Mouse (Mus musculus) heart, embryonic 14.5 days (tissue): ENCODE measurements around the gene Prss37. TPM values are rescaled to one million over a fixed set of nuclear protein-coding genes. Genes with fewer than 3 reads are reported as not detected.

Source experiments
- ATAC-seq: fragments of 200-750 bp; cut with Nextera tagmentation; 2 replicates; pipeline ENCODE4 v1.8.0; 2017; ENCODE audit warnings: low read depth, moderate TSS enrichment; ENCODE audit not compliant: insufficient number of reproducible peaks, insufficient read depth, low FRiP score
- H3K27ac ChIP-seq, 2 experiments: fragments of 200-500 bp in 1 of 2; fragments of 300-500 bp in 1 of 2; sonication (generic) in 1 of 2; replicated peaks in 1 of 2; 2 replicates each; pipeline ENCODE4 v1.5.1; 2012 to 2014; ENCODE audit warnings: low read depth in 2 of 2, low read length in 2 of 2, control low read depth in 1 of 2, mild to moderate bottlenecking in 1 of 2, mixed read lengths in 1 of 2; ENCODE audit not compliant: control insufficient read depth in 1 of 2, insufficient read depth in 1 of 2
- H3K27me3 ChIP-seq: fragments of 300-500 bp; sonication (generic); 2 replicates; pipeline ENCODE4 v1.6.1; 2014; ENCODE audit warnings: mild to moderate bottlenecking, low read length, control low read depth; ENCODE audit not compliant: control insufficient read depth, insufficient read depth
- H3K36me3 ChIP-seq: fragments of 300-500 bp; sonication (generic); 2 replicates; pipeline ENCODE4 v1.6.1; 2014; ENCODE audit warnings: mild to moderate bottlenecking, control low read depth, low read length, mixed read lengths; ENCODE audit not compliant: control insufficient read depth, insufficient read depth
- H3K4me1 ChIP-seq, 2 experiments: fragments of 200-500 bp in 1 of 2; fragments of 300-500 bp in 1 of 2; sonication (generic) in 1 of 2; 2 replicates each; pipeline ENCODE4 v1.6.1; 2012 to 2014; ENCODE audit warnings: low read length in 2 of 2, control low read depth in 1 of 2, mixed read lengths in 1 of 2; ENCODE audit not compliant: control insufficient read depth in 2 of 2, insufficient read depth in 2 of 2
- H3K4me2 ChIP-seq: fragments of 300-500 bp; sonication (generic); 2 replicates; pipeline ENCODE4 v1.6.1; 2014; ENCODE audit warnings: mild to moderate bottlenecking, low read length
- H3K4me3 ChIP-seq, 2 experiments: fragments of 200-500 bp in 1 of 2; fragments of 300-500 bp in 1 of 2; sonication (generic) in 1 of 2; 2 replicates each; pipeline ENCODE4 v1.5.1; 2012 to 2014; ENCODE audit warnings: low read length in 2 of 2, mild to moderate bottlenecking in 2 of 2, control low read depth in 1 of 2, low read depth in 1 of 2, moderate library complexity in 1 of 2; ENCODE audit not compliant: control insufficient read depth in 1 of 2, insufficient read depth in 1 of 2
- H3K9ac ChIP-seq: fragments of 300-500 bp; sonication (generic); 2 replicates; pipeline ENCODE4 v1.6.1; 2014; ENCODE audit warnings: mild to moderate bottlenecking, low read length
- H3K9me3 ChIP-seq: fragments of 300-500 bp; sonication (generic); 2 replicates; pipeline ENCODE4 v1.6.1; 2016; ENCODE audit warnings: low read length, control low read depth; ENCODE audit not compliant: control insufficient read depth
- WGBS: fragments of 180-500 bp; shearing (Covaris S2); extraction: QIAGEN DNeasy Blood & Tissue Kit; methylation state at CpG from one replicate; pipeline ENCODE4 v1.1.7; 2014; 5-methylcytosine and 5-hydroxymethylcytosine counted together
- polyA plus RNA-seq: library from polyadenylated mRNA; unstranded; fragments of >200 nt; fragmentation: Nextera tagmentation; extraction: Ambion mirVana; gene quantifications from 2 replicates; pipeline ENCODE4 v1.2.1, GENCODE M21; 2014

Prss37 gene
- polyA plus RNA-seq = not detected in 2 replicates

DNA sequence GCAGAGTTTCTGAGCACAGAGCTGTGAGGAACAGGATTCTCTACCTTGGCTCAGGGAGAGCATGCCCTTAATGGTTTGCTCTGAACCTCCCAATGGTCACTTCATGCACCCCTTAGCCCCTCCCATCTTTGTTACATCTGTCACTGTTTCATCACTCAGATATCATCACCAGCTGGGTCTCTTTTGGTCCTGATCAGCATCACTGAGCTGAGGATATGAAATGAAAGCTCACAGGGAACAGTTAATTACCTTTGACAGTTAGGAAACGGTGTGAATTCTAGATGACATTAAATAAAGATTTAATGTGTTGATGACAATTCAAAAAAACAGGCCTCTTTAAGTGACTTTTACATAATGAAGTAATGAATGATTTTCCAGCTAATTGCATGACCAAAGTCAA is at the start of gene Prss37:
Gene Prss37 (minus strand): TSS at position 101 of the 400 bp plus-strand sequence.
- Histone ChIP-seq H3K27me3 (no peaks in the 10 kb centered on the region), H3K36me3 (no peaks in the 10 kb centered on the region), H3K9me3 (no peaks in the 10 kb centered on the region), H3K4me2 (no peak within 1 kb of the TSS), H3K4me3 (no peak within 1 kb of the TSS), H3K4me1 (no peaks in the 10 kb centered on the region), H3K9ac (no peak within 1 kb of the TSS), H3K27ac (no peak within 1 kb of the TSS)
- 75% methylated on average over 1 of the region's 1 CpGs for WGBS
- no peak for ATAC-seq

GRCm38 (mm10) chr6:40554950-40555349 is 35.6 kb upstream of the Prss37 start, which contains the start of gene Olfr461:
TSS of gene Olfr461 (minus strand) at chr6:40555050.
- Histone ChIP-seq H3K36me3 (no peaks in the 10 kb centered on the region), H3K27me3 (no peaks in the 10 kb centered on the region), H3K4me2 (no peak within 1 kb of the TSS), H3K9ac (no peak within 1 kb of the TSS), H3K9me3 (no peaks in the 10 kb centered on the region), H3K4me1 (no peaks in the 10 kb centered on the region), H3K27ac (no peak within 1 kb of the TSS), H3K4me3 (no peak within 1 kb of the TSS)
- 66% methylated on average over 2 of the region's 2 CpGs for WGBS
- no peak for ATAC-seq

DNA sequence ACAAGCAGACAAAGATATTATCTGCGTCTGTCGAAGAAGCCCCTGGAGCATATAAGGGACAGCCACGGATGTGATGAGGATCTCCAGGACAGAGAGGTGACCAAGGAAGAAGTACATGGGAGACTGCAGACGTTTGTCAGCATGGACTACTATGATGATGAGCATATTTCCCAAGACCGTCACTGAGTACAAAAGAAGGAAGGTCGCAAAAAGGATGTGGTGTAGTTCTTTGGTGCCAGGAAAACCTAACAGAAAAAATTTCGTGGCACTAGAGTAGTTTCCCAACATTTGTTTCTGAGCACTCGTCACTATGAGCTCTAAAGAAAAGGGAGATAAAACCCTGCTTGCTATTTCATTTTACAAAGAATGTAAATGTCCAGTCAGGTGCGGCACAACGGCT is 25.4 kb upstream of the Prss37 start:
- Histone ChIP-seq H3K9me3 (no peaks in the 10 kb centered on the region), H3K4me1 (no peaks in the 10 kb centered on the region), H3K4me3 (no peak overlapping the region), H3K4me2 (no peak overlapping the region), H3K36me3 (no peaks in the 10 kb centered on the region), H3K27ac (no peak overlapping the region), H3K9ac (no peak overlapping the region), H3K27me3 (no peaks in the 10 kb centered on the region)
- no peak for ATAC-seq
- 68% methylated on average over 10 of the region's 10 CpGs for WGBS

- H3K4me1 ChIP-seq = no peaks in the 10 kb centered on the region
- ATAC-seq = no peak
- no peak within 1 kb of the TSS for H3K27ac ChIP-seq
- no peaks in the 10 kb centered on the region for H3K9me3 ChIP-seq
- no peak within 1 kb of the TSS for H3K9ac ChIP-seq
- WGBS = 82% methylated on average over 3 of the region's 3 CpGs
- no peak within 1 kb of the TSS for H3K4me3 ChIP-seq
- no peaks in the 10 kb centered on the region for H3K27me3 ChIP-seq
- no peaks in the 10 kb centered on the region for H3K36me3 ChIP-seq
- H3K4me2 ChIP-seq = no peak within 1 kb of the TSS
These were observed 26.1 kb downstream of the Prss37 start, which contains the start of gene Tas2r108 for GRCm38 (mm10) chr6:40493229-40493628. TSS of gene Tas2r108 (plus strand) at chr6:40493529.

DNA sequence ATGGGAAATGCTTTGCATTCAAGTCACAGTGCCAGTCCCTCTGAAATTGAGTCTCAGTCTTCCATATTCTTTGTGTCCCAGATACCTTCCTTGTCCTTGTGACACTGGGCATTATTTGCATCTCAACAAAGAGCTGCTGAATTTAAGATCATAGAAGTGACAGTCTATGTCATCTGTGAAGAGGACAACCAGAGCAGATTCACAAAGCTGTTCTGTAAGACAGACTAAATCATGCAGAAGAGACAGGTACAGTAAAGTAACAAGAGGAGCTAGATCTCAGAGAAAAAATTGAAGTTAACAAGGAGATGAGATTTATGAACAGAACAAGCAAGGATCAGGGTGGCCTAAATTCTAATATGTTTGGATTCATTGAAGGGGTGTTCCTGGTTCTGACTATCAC is 28.4 kb downstream of the Prss37 start, which contains the start of gene Tas2r137:
Gene Tas2r137 (plus strand): TSS at position 301 of the 400 bp plus-strand sequence.
- Histone ChIP-seq H3K9ac (no peak within 1 kb of the TSS), H3K36me3 (no peaks in the 10 kb centered on the region; the same call in 1 of the 2 replicates), H3K27me3 (no peaks in the 10 kb centered on the region), H3K4me2 (no peak within 1 kb of the TSS), H3K4me1 (no peaks in the 10 kb centered on the region), H3K9me3 (no peaks in the 10 kb centered on the region), H3K4me3 (no peak within 1 kb of the TSS), H3K27ac (no peak within 1 kb of the TSS)
- ATAC-seq = no peak

GRCm38 (mm10) chr6:40482318-40482717 is 37.0 kb downstream of the Prss37 start:
- WGBS = 90% methylated on average over 5 of the region's 5 CpGs
- no peak for ATAC-seq

GRCm38 (mm10) chr6:40479705-40480104 is 39.6 kb downstream of the Prss37 start:
- Histone ChIP-seq H3K9me3 (no peaks in the 10 kb centered on the region), H3K4me3 (no peak overlapping the region), H3K4me1 (no peaks in the 10 kb centered on the region), H3K4me2 (no peak overlapping the region), H3K27me3 (no peaks in the 10 kb centered on the region), H3K27ac (no peak overlapping the region), H3K9ac (no peak overlapping the region), H3K36me3 (peaks cover 85% of the 10 kb centered on the region)
- no peak for ATAC-seq
- 77% methylated on average over 1 of the region's 1 CpGs for WGBS

More at GRCm38 (mm10) chr6:40482318-40482717, 37.0 kb downstream of the Prss37 start:
- Histone ChIP-seq H3K4me1 (no peaks in the 10 kb centered on the region), H3K9me3 (no peaks in the 10 kb centered on the region), H3K27me3 (no peaks in the 10 kb centered on the region), H3K4me2 (no peak overlapping the region), H3K36me3 (peaks cover 73% of the 10 kb centered on the region), H3K9ac (no peak overlapping the region), H3K27ac (no peak overlapping the region), H3K4me3 (no peak overlapping the region)

DNA sequence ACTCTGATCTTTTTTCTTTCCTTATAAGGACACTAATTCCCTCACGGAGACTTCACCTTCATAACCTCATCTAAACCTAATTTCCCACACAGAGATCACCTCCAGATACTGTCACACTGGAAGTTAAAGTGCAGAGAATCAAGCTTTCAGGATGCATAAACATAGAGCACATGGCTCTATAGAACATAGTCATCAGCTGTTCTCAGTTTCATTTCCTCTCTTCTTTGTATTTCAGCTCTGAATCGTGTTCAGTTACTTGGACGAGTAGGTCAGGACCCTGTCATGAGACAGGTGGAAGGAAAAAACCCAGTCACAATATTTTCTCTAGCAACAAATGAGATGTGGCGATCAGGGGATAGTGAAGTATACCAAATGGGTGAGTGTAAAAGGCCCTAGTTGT is 43.2 kb downstream of the Prss37 start:
- Histone ChIP-seq H3K36me3 (peaks cover 66% of the 10 kb centered on the region), H3K9me3 (no peaks in the 10 kb centered on the region), H3K9ac (no peak overlapping the region), H3K27ac (no peak overlapping the region), H3K4me1 (peaks cover 2 to 4% of the 10 kb centered on the region in 2 experiments), H3K27me3 (no peaks in the 10 kb centered on the region), H3K4me2 (no peak overlapping the region), H3K4me3 (no peak overlapping the region)
- no peak for ATAC-seq
- 88% methylated on average over 4 of the region's 4 CpGs for WGBS
